Mouse (Mus musculus): Measurements from ENCODE around the gene Fam209. TPM values are rescaled to one million over a fixed set of nuclear protein-coding genes. Genes with fewer than 3 reads are reported as not detected.

Fam209 gene
- polyA plus RNA-seq, 1 experiment from 2014 or later: not detected

DNA sequence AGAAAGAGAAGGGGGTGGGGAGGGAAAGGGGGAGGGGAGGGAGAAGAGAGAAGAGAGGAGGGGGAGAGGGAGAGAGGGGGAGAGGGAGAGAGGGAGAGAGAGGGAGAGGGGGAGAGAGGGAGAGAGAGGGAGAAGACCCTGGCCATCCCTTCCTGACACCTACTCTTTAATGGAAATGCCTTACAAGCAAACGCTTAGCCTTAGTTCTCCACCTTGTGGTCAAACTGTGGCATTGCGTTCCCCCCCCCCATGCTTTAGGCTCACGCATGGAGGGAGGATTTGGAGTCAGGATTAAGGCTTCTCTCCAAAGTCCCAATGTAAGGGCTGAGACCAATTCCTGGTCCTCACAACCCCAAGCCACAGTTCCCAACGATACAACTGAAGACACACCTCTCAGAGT is 29.0 kb downstream of the Fam209 start:
- no peak overlapping the region for H3K27ac ChIP-seq (ENCODE audit: low read depth, low read length)
- H3K9ac ChIP-seq (ENCODE audit: low read depth, low read length): no peak overlapping the region
- no peaks in the 10 kb centered on the region for H3K27me3 ChIP-seq (replicated peaks; ENCODE audit: control insufficient read depth, insufficient read depth, low read length)
- no peak for ATAC-seq
- WGBS: 1% methylated on average over 4 of the region's 4 CpGs
- no peaks in the 10 kb centered on the region for H3K36me3 ChIP-seq (ENCODE audit: control insufficient read depth, insufficient read depth)
- no peak overlapping the region for H3K4me2 ChIP-seq (replicated peaks; ENCODE audit: low read depth)
- peak; percentile 86 for TF ChIP-seq CTCF (IDR thresholded peaks at IDR 0.05; ENCODE audit: low read depth)
- no peaks in the 10 kb centered on the region for H3K9me3 ChIP-seq (ENCODE audit: control insufficient read depth)
- H3K4me1 ChIP-seq (replicated peaks; ENCODE audit: control insufficient read depth, insufficient read depth, low read length): no peaks in the 10 kb centered on the region
- no peak overlapping the region for H3K4me3 ChIP-seq (ENCODE audit: low read depth, low read length)

GRCm38 (mm10) chr2:172502168-172502567 is 29.8 kb downstream of the Fam209 start:
- H3K9me3 ChIP-seq (ENCODE audit: control insufficient read depth): no peaks in the 10 kb centered on the region
- TF ChIP-seq CTCF (IDR thresholded peaks at IDR 0.05; ENCODE audit: low read depth): no peak
- H3K9ac ChIP-seq (ENCODE audit: low read depth, low read length): no peak overlapping the region
- no peak overlapping the region for H3K4me2 ChIP-seq (replicated peaks; ENCODE audit: low read depth)
- H3K27ac ChIP-seq (ENCODE audit: low read depth, low read length): no peak overlapping the region
- ATAC-seq: no peak
- no peaks in the 10 kb centered on the region for H3K27me3 ChIP-seq (replicated peaks; ENCODE audit: control insufficient read depth, insufficient read depth, low read length)
- no peaks in the 10 kb centered on the region for H3K4me1 ChIP-seq (replicated peaks; ENCODE audit: control insufficient read depth, insufficient read depth, low read length)
- H3K4me3 ChIP-seq (ENCODE audit: low read depth, low read length): no peak overlapping the region
- no peaks in the 10 kb centered on the region for H3K36me3 ChIP-seq (ENCODE audit: control insufficient read depth, insufficient read depth)
- WGBS: 60% methylated on average over 14 of the region's 14 CpGs

GRCm38 (mm10) chr2:172506121-172506520 is 33.8 kb downstream of the Fam209 start:
- no peak overlapping the region for H3K4me3 ChIP-seq (ENCODE audit: low read depth, low read length)
- no peak for ATAC-seq
- H3K4me2 ChIP-seq (replicated peaks; ENCODE audit: low read depth): no peak overlapping the region
- no peaks in the 10 kb centered on the region for H3K36me3 ChIP-seq (ENCODE audit: control insufficient read depth, insufficient read depth)
- no peak overlapping the region for H3K9ac ChIP-seq (ENCODE audit: low read depth, low read length)
- H3K27me3 ChIP-seq (replicated peaks; ENCODE audit: control insufficient read depth, insufficient read depth, low read length): no peaks in the 10 kb centered on the region
- no peaks in the 10 kb centered on the region for H3K4me1 ChIP-seq (replicated peaks; ENCODE audit: control insufficient read depth, insufficient read depth, low read length)
- no peak overlapping the region for H3K27ac ChIP-seq (ENCODE audit: low read depth, low read length)
- no peak for TF ChIP-seq CTCF (IDR thresholded peaks at IDR 0.05; ENCODE audit: low read depth)
- no peaks in the 10 kb centered on the region for H3K9me3 ChIP-seq (ENCODE audit: control insufficient read depth)
- 77% methylated on average over 7 of the region's 7 CpGs for WGBS

- Histone ChIP-seq H3K9ac (ENCODE audit: low read depth, low read length) (no peak overlapping the region), H3K4me2 (replicated peaks; ENCODE audit: low read depth) (no peak overlapping the region), H3K36me3 (ENCODE audit: control insufficient read depth, insufficient read depth) (no peaks in the 10 kb centered on the region), H3K9me3 (ENCODE audit: control insufficient read depth) (no peaks in the 10 kb centered on the region), H3K27me3 (replicated peaks; ENCODE audit: control insufficient read depth, insufficient read depth, low read length) (no peaks in the 10 kb centered on the region), H3K4me3 (ENCODE audit: low read depth, low read length) (no peak overlapping the region), H3K27ac (ENCODE audit: low read depth, low read length) (no peak overlapping the region), H3K4me1 (replicated peaks; ENCODE audit: control insufficient read depth, insufficient read depth, low read length) (no peaks in the 10 kb centered on the region)
- no peak for ATAC-seq
- WGBS: 88% methylated on average over 15 of the region's 15 CpGs
- no peak for TF ChIP-seq CTCF (IDR thresholded peaks at IDR 0.05; ENCODE audit: low read depth)
These were observed 37.9 kb downstream of the Fam209 start for GRCm38 (mm10) chr2:172510056-172510712.

- no peaks in the 10 kb centered on the region for H3K36me3 ChIP-seq (ENCODE audit: control insufficient read depth, insufficient read depth)
- no peaks in the 10 kb centered on the region for H3K4me1 ChIP-seq (replicated peaks; ENCODE audit: control insufficient read depth, insufficient read depth, low read length)
- no peaks in the 10 kb centered on the region for H3K27me3 ChIP-seq (replicated peaks; ENCODE audit: control insufficient read depth, insufficient read depth, low read length)
- no peak overlapping the region for H3K4me2 ChIP-seq (replicated peaks; ENCODE audit: low read depth)
- WGBS: 42% methylated on average over 3 of the region's 3 CpGs
- no peaks in the 10 kb centered on the region for H3K9me3 ChIP-seq (ENCODE audit: control insufficient read depth)
- no peak for TF ChIP-seq CTCF (IDR thresholded peaks at IDR 0.05; ENCODE audit: low read depth)
- ATAC-seq: no peak
- H3K27ac ChIP-seq (ENCODE audit: low read depth, low read length): no peak overlapping the region
- H3K9ac ChIP-seq (ENCODE audit: low read depth, low read length): no peak overlapping the region
- H3K4me3 ChIP-seq (ENCODE audit: low read depth, low read length): no peak overlapping the region
These were observed 38.6 kb downstream of the Fam209 start for GRCm38 (mm10) chr2:172510899-172511298.

DNA sequence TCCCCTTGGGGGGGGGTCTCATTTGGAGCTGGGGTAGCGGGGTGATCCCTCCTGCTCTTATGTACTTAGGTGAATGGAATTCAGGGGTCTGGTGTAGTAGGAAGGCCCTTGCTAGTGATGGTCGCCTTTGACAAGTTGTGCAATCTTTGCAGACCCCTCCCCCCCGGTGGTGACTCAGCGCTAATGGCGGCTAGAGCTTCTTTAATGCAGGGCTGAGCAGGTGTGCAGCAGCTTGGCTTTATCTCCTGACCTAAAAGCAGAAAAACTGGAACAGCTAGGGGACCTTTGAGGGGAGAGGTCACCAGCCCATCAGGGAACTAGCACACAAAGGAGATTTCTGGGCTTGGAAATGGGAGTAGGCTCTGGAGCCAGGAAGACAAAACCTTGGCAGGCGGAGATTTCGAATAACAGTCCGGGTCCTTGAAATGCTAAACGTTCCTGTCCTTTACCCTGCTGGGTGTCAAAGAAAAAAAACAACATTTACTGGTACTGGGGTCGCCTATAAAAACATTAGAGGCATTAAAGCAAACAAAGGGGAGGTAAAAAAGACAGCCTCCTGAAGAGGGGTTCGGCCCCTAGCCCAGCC is 44.2 kb downstream of the Fam209 start:
- no peaks in the 10 kb centered on the region for H3K27me3 ChIP-seq (replicated peaks; ENCODE audit: control insufficient read depth, insufficient read depth, low read length)
- H3K36me3 ChIP-seq (ENCODE audit: control insufficient read depth, insufficient read depth): no peaks in the 10 kb centered on the region
- no peak for ATAC-seq
- no peaks in the 10 kb centered on the region for H3K9me3 ChIP-seq (ENCODE audit: control insufficient read depth)
- H3K9ac ChIP-seq (ENCODE audit: low read depth, low read length): no peak overlapping the region
- TF ChIP-seq CTCF (IDR thresholded peaks at IDR 0.05; ENCODE audit: low read depth): no peak
- 29% methylated on average over 11 of the region's 11 CpGs for WGBS
- H3K4me3 ChIP-seq (ENCODE audit: low read depth, low read length): no peak overlapping the region
- no peaks in the 10 kb centered on the region for H3K4me1 ChIP-seq (replicated peaks; ENCODE audit: control insufficient read depth, insufficient read depth, low read length)
- H3K4me2 ChIP-seq (replicated peaks; ENCODE audit: low read depth): no peak overlapping the region
- no peak overlapping the region for H3K27ac ChIP-seq (ENCODE audit: low read depth, low read length)

Measured in intestine, postnatal 0 days (tissue).